Mouse (Mus musculus) gastrocnemius, postnatal 25 days (tissue): ENCODE measurements around the gene Knstrn. TPM values are rescaled to one million over a fixed set of nuclear protein-coding genes. Genes with fewer than 3 reads are reported as not detected.

Source experiments
- DNase-seq: peaks from one replicate; pipeline ENCODE4 v3.0.0; 2022
- long read RNA-seq, 2 experiments: library from polyadenylated mRNA; stranded (forward); transcript quantifications; one replicate each; pipeline ENCODE4 v2.0.0; 2021
- total RNA-seq, 2 experiments: library from RNA; stranded (reverse); gene quantifications; 1 replicate in 1 of 2; 2 replicates in 1 of 2; pipeline ENCODE4 v1.2.3; 2021

Knstrn gene
- 1 to 10 TPM in 1 of 2 experiments, under 1 TPM in 1; 0.92 to 1.3 TPM for total RNA-seq
- long read RNA-seq, experiment 1 = 0 reads
- long read RNA-seq, experiment 2 = 0 reads

DNA sequence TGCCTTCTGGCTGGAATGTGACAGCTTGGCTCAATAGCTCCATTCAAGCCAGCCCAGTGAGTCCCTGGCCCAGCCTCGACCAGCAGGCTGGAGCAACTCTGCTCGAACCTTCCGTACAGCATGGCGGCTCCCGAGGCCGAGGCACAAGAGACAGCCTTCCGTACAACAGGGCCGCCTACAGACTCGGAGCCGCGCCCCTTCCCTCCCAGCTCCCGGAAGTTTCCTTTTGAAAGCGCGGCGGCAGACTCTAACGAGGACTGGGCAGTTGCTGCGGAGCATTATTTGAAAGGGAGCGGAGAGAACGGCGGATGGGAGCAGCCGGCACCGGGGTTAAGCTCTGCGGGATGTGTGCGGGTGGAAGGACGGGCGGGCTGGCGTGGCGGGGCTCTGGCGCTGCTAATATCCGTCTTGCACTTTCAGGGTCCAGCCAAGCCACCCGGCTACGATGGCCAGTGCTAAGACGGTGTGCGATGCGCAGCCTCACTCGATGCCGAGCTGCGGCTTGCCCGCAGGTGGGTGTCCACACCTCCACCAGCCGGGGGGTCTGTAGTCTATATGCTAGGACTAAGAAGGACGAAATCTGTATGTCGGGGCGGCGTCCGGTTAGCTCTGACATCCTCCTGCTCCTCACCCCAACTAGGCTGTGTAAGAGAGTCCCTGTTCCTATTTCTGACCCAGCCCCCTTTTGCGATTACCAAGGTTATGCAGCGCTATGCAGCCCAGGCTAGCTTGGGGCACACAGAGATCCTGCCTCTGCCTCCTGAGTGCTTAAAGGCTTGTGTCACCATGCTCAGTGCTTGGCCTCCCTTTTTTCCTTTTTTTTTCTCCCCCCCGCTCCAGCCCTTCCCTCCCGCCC lies at the start of gene Knstrn:
TSS of gene Knstrn (plus strand) at position 23 of the 856 bp plus-strand sequence.
- peak; percentile 86 for DNase-seq

GRCm38 (mm10) chr2:118764094-118764831 lies 49.5 kb upstream of the Knstrn start:
- no peak for DNase-seq

DNA sequence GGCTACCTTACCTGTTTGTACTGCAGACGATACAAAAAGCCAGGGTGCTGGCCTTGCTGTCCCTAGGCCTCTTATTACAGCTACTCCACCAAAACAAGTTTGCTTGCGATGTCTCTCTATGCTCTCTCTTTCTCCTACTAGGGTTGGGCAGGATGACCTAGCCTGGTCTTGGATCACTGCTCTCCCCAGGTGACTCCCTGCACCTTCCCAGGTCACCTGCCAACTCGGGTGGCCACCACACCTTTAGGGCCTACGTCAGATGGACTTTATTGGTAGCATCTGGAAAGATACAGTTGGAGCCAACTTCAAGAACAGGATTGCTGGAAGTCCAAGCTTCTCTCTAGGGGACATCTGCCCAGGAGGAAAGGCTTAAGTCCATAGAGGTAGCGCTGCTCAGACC lies 48.9 kb upstream of the Knstrn start:
- DNase-seq = no peak

GRCm38 (mm10) chr2:118766041-118767033 lies 47.5 kb upstream of the Knstrn start:
- DNase-seq = no peak

DNA sequence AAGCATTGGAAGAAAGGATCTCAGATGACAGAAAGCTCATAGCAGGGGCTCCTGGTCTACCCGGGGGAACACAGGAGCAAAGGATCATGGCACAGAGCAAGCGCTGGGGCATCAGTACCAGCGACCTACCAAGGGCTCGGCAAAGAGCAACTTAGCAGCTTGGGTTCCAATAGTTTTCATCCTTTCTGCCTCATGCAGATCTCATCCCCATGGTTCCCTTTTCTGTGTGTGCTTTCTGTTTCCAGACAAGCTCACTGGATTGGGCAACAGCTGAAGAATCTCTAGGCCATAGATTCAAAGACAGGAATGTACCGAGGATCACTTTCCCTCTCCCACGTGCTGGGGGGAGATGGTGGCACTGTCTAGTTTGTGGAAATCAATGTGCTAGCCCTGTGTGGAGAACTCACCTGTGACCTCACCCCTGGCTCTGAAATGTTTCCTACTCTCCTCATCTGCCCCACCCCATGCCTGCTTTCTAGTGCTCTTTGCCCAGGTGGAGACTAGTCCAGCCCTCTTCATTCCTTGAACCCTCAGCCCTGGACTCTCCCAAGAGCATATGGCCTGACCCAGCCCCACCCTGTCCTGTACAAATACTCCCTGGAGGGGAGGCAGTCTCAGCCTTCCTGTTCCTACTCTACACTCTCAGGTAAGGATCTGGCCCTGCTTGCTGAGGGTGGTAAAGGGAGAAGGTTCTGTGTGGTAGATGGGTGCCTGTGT lies 41.5 kb upstream of the Knstrn start, which contains the start of gene Phgr1:
TSS of gene Phgr1 (plus strand) at position 612 of the 717 bp plus-strand sequence.
- no peak for DNase-seq

DNA sequence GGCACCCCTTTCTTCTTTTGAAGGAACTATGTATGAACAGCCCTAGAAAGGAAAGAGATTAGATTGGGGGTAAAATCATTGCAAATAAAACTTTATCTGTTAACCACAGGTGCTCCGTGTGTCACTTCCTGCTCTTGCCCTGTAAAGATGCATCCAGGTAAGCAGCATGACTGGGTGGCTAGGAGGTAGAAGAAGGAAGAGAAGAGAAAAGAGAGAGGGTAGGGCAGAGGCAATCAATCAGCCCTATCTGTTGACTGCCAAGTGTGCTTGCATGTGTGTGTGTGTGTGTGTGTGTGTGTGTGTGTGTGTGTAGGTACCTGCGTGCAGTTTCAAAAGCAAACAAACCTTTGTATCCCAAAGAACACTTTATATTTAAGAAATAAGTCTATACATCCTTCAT lies 39.3 kb upstream of the Knstrn start:
- no peak for DNase-seq

GRCm38 (mm10) chr2:118775396-118775795 lies 38.4 kb upstream of the Knstrn start:
- DNase-seq = no peak

GRCm38 (mm10) chr2:118775846-118776245 lies 38.0 kb upstream of the Knstrn start:
- no peak for DNase-seq

GRCm38 (mm10) chr2:118776295-118776694 lies 37.5 kb upstream of the Knstrn start:
- DNase-seq = no peak

DNA sequence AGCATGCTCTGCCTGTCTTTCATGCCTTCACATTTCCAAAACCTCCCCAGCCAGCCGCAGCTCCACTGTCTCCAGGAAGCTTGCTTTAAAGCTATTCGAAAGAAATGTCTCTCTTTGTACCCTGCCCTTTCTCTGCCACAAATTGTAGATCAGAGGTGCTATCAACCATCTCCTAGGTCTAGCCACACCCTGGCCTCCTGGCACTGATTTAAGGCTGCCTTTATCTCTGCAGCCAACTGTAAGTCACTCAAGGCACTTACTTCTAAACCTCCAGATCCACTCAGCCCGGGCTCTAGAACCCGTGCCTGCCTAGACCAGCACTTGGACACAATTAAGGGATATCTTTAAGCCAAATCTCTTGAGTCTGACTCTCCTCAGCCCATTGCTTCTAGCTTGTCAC lies 35.4 kb upstream of the Knstrn start:
- no peak for DNase-seq

DNA sequence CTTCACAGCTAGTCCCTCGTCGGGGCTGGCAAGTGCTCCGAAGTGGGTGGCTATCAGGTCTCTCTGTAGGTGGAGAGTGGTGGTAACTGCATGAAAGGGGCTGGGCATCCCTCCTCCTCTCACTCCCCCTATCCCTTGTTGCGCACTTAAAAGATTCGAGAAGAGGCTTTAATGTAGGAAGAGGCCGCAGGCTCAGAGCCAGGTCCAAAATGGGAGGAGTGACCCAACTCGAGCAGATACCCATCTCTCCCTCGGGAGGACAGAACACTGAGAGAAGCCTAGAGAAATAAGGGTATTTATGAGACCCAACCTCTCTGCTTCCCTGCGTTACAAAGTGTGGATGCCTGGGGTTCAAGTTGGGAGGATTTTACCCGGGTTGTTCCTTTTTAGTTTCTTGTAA lies 34.7 kb upstream of the Knstrn start:
- DNase-seq = peak; percentile 5

- peak; percentile 90 for DNase-seq
Measured at GRCm38 (mm10) chr2:118779504-118780480, 34.0 kb upstream of the Knstrn start, which contains the start of gene Disp2. Gene Disp2, plus strand, starts transcription at chr2:118779719.

GRCm38 (mm10) chr2:118781115-118781514 lies 32.7 kb upstream of the Knstrn start:
- no peak for DNase-seq

DNA sequence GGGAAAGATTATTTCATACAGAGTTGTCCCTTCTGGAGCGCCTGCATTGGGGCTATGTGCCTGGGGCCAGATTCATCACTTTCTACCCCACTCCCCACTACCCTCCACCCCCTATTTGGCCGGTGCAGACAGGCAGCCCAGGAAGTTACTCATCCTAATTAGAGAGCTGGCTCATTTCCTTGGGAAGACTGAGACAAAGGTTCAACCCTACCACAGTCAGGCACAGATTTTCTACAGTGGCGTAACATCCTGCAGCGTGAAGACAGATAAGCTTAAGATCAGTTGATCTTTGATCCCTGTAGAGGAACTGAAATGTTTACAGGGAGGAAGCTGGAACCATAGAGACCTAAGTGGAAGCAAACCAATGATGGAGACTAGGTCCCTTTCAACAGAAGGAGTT lies 31.5 kb upstream of the Knstrn start:
- no peak for DNase-seq

DNA sequence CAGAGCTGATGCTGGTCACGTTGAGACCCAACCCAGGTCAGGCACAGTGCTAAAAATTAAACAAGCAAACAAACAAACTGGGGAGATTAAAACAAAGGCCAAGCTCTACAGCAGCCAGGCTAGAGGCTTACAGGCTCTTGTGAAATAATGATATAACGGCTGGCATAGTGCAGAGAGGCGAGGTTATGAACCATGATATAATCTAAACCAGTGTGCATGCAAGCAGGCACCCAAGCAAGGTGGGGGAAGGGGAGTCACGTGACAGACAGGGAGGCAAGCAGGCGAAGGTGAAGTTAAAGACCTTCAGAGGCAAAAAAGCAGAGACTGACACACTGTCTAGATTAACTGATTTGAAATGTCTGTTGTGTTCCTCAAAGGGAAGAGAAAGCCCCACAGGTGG lies 30.7 kb upstream of the Knstrn start:
- DNase-seq = no peak

DNA sequence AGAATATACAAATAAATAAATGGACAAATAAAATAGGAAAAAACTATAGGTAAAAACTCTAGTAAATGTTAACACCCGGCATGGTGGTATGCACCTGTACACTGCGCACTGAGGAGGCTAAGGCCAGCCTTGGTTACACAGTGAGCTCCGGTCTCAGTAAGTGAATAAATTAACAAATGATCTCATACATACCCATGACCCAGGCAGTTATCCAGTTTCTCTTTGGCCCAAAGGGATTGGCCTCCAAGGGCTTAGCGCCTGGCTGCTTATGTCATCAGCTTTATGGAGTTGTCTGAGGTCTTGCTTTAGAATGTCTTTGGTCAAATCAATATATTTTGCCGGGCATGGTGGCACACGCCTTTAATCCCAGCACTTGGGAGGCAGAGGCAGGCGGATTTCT lies 30.1 kb upstream of the Knstrn start:
- no peak for DNase-seq

DNA sequence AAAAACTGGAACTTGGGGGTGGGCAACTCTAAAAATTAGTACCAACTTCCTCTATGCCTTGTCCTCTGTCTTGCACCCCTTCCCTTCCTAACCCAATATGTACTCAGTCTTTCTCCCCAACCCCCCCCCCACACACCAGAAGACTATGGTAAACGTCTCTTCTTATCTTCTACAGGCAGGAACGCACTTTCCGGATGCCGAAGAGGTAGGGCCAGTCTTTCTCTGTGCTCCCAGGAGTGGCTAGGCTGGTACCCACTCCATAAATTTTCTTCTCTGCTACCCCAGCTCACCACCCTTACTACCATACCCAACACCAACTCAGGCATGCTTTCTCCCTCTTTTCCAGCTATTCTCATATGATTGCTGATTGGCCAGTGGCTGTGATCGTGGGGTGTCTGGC lies 27.3 kb upstream of the Knstrn start:
- no peak for DNase-seq

DNA sequence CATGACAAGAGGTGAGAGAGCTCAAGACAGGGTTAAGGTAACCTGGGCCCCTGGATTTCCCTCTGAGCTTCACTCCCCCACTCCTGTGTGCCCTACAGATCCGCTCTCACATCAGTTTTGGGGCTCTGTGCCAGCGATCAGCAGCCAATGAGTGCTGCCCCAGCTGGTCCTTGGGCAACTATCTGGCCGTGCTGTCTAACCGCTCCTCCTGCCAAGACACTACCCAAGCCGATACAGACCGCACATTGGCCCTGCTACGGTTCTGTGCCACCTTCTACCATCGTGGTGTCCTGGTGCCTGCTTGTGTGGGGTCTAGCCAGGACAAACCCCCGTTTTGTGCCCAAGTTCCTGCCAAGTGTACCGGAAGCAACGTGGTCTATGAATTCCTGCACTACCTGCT lies 24.3 kb upstream of the Knstrn start:
- peak; percentile 70 for DNase-seq

DNA sequence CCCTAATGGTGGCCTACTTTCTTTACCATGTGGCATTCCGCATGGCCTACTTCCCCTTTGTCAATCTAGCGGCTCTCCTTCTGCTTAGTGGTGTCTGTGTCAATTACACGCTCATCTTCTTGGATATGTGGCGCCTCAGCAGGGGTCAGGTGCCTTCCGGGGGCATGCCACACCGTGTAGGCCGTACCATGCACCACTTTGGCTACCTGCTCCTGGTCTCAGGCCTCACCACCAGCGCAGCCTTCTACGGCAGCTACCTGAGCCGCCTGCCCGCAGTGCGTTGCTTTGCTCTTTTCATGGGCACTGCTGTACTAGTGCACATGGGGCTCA lies 23.6 kb upstream of the Knstrn start:
- DNase-seq = no peak
